Comparison of ENCODE assay signal across 8 mouse cellular contexts in genomic region chr9:102834742-102835591, GRCm38 (mm10). TPM values are rescaled to one million over a fixed set of nuclear protein-coding genes. Genes with fewer than 3 reads are reported as not detected.
DNase-seq lines count a peak whose midpoint lies in the region; ATAC-seq and TF ChIP-seq lines count a peak whose summit lies in the region.

Gene Ryk (plus strand): TSS chr9:102834917.

- H3K27ac ChIP-seq in forebrain, embryonic 13.5 days, result peak within 1 kb of the TSS; percentile 89
- H3K27ac ChIP-seq in heart, embryonic 16.5 days (ENCODE audit: low read length), result peak within 1 kb of the TSS; percentile 85
- H3K27ac ChIP-seq in liver, embryonic 14.5 days, result no peak within 1 kb of the TSS
- H3K27ac ChIP-seq in neural tube, embryonic 15.5 days (replicated peaks), result peak within 1 kb of the TSS; percentile 91

- under 1% methylated on average over 84 of the region's 119 CpGs for WGBS in forebrain, embryonic 13.5 days
- WGBS in heart, embryonic 16.5 days, result under 1% methylated on average over 76 of the region's 119 CpGs
- under 1% methylated on average over 93 of the region's 119 CpGs for WGBS in liver, embryonic 14.5 days (ENCODE audit: insufficient replicate concordance)
- WGBS in neural tube, embryonic 15.5 days, result under 1% methylated on average over 88 of the region's 119 CpGs

- peak within 1 kb of the TSS; percentile 97 for H3K9ac ChIP-seq in forebrain, embryonic 13.5 days
- H3K9ac ChIP-seq in heart, embryonic 16.5 days (ENCODE audit: low read length), result peak within 1 kb of the TSS; percentile 97
- peak within 1 kb of the TSS; percentile 79 for H3K9ac ChIP-seq in liver, embryonic 14.5 days (replicated peaks)
- peak within 1 kb of the TSS; percentile 95 for H3K9ac ChIP-seq in neural tube, embryonic 15.5 days (replicated peaks)

- H3K4me2 ChIP-seq in forebrain, embryonic 13.5 days, result peak within 1 kb of the TSS; percentile 80
- peak within 1 kb of the TSS; percentile 82 for H3K4me2 ChIP-seq in heart, embryonic 16.5 days (ENCODE audit: low read depth, low read length)
- H3K4me2 ChIP-seq in liver, embryonic 14.5 days (ENCODE audit: low read depth), result peak within 1 kb of the TSS; percentile 87
- H3K4me2 ChIP-seq in neural tube, embryonic 15.5 days, result peak within 1 kb of the TSS; percentile 76

- H3K4me1 ChIP-seq in forebrain, embryonic 13.5 days, result peaks cover 34% of the 10 kb centered on the region
- peaks cover 20% of the 10 kb centered on the region for H3K4me1 ChIP-seq in heart, embryonic 16.5 days (ENCODE audit: control insufficient read depth, insufficient read depth, low read length)
- peaks cover 0 to 18% of the 10 kb centered on the region in 2 experiments for H3K4me1 ChIP-seq in liver, embryonic 14.5 days (replicated peaks; ENCODE audit: control insufficient read depth in 2 of 2, insufficient read depth in 2 of 2, low read length in 1 of 2)
- H3K4me1 ChIP-seq in neural tube, embryonic 15.5 days, result peaks cover 38% of the 10 kb centered on the region

- no peak for TF ChIP-seq CTCF in liver, embryonic 14.5 days (IDR thresholded peaks at IDR 0.05; ENCODE audit: low read depth)

- peak; percentile 73 for DNase-seq in ES-CJ7 (ENCODE audit: low read depth, low spot score)
- DNase-seq in c-Kit-negative CD71-positive TER-119-positive erythroid progenitor cells, embryonic 14.5 days (ENCODE audit: low read depth, low spot score), result peak; percentile 56
- DNase-seq in kidney, postnatal 25 days, result peak; percentile 76 to 89
- DNase-seq in liver, embryonic 14.5 days (ENCODE audit: low read depth in 3 of 3, low spot score in 3 of 3), result peak; percentile 36 to 46 (median 45)
- DNase-seq in testis, postnatal 10 days (ENCODE audit: low spot score), result peak; percentile 82

- H3K36me3 ChIP-seq in forebrain, embryonic 13.5 days (ENCODE audit: poor library complexity, severe bottlenecking), result no peaks in the 10 kb centered on the region
- no peaks in the 10 kb centered on the region for H3K36me3 ChIP-seq in heart, embryonic 16.5 days (ENCODE audit: control insufficient read depth, insufficient read depth)
- no peaks in the 10 kb centered on the region for H3K36me3 ChIP-seq in liver, embryonic 14.5 days (replicated peaks; ENCODE audit: control insufficient read depth, insufficient read depth, low read depth)
- no peaks in the 10 kb centered on the region for H3K36me3 ChIP-seq in neural tube, embryonic 15.5 days

- H3K9me3 ChIP-seq in forebrain, embryonic 13.5 days (replicated peaks), result no peaks in the 10 kb centered on the region
- no peaks in the 10 kb centered on the region for H3K9me3 ChIP-seq in heart, embryonic 16.5 days (replicated peaks; ENCODE audit: control insufficient read depth, low read length)
- no peaks in the 10 kb centered on the region for H3K9me3 ChIP-seq in liver, embryonic 14.5 days (ENCODE audit: control insufficient read depth, low read length)
- H3K9me3 ChIP-seq in neural tube, embryonic 15.5 days (replicated peaks), result no peaks in the 10 kb centered on the region

- no peaks in the 10 kb centered on the region for H3K27me3 ChIP-seq in forebrain, embryonic 13.5 days
- no peaks in the 10 kb centered on the region for H3K27me3 ChIP-seq in heart, embryonic 16.5 days (ENCODE audit: control insufficient read depth, insufficient read depth, low read length)
- no peaks in the 10 kb centered on the region; the same call in 1 of the 2 replicates for H3K27me3 ChIP-seq in liver, embryonic 14.5 days (ENCODE audit: control insufficient read depth, insufficient read depth, low read length)
- no peaks in the 10 kb centered on the region for H3K27me3 ChIP-seq in neural tube, embryonic 15.5 days (replicated peaks)

- peak within 1 kb of the TSS; percentile 97 for H3K4me3 ChIP-seq in forebrain, embryonic 13.5 days
- peak within 1 kb of the TSS; percentile 77 for H3K4me3 ChIP-seq in heart, embryonic 16.5 days (ENCODE audit: low read length)
- peak within 1 kb of the TSS; percentile 67 to 87 for H3K4me3 ChIP-seq in liver, embryonic 14.5 days (ENCODE audit: insufficient read depth in 1 of 2, low read depth in 2 of 2, low read length in 2 of 2)
- H3K4me3 ChIP-seq in neural tube, embryonic 15.5 days (replicated peaks), result peak within 1 kb of the TSS; percentile 93

- peak; percentile 88 for ATAC-seq in forebrain, embryonic 13.5 days
- peak; percentile 89 for ATAC-seq in heart, embryonic 16.5 days (replicated peaks; ENCODE audit: extremely low read depth, insufficient read depth, low FRiP score)
- ATAC-seq in liver, embryonic 14.5 days (ENCODE audit: insufficient read depth), result peak; percentile 91
- peak; percentile 89 for ATAC-seq in neural tube, embryonic 15.5 days (ENCODE audit: low FRiP score)

- TF ChIP-seq EP300 in liver, embryonic 14.5 days (IDR thresholded peaks at IDR 0.05; ENCODE audit: low read depth), result no peak

RNA-seq across cellular contexts. Expression of gene Ryk, which starts in this region (rescaled TPM):
- 12.8 and 14.1 TPM in 2 replicates for polyA plus RNA-seq in forebrain, embryonic 13.5 days (2015; fragmentation: Nextera tagmentation; extraction: Ambion mirVana)
- 12.5 and 15.5 TPM in 2 replicates for polyA plus RNA-seq in heart, embryonic 16.5 days (2015; fragmentation: Nextera tagmentation; extraction: Ambion mirVana)
- 8.0 and 10.8 TPM in 2 replicates for polyA plus RNA-seq in liver, embryonic 14.5 days (2012; rRNA removed)
- 4.9 and 6.0 TPM in 2 replicates for polyA plus RNA-seq in liver, embryonic 14.5 days (2014; fragmentation: Nextera tagmentation; extraction: Ambion mirVana)
- polyA plus RNA-seq in neural tube, embryonic 15.5 days (2015; fragmentation: Nextera tagmentation; extraction: Ambion mirVana), result 9.7 and 11.1 TPM in 2 replicates
